Mouse (Mus musculus) fibroblast of lung, adult 2 months (primary cell): Measurements from ENCODE around the gene Nfe2.
A peak's percentile ranks its signal among the peaks of the same experiment; 100 is the strongest.
"Not testable (repeated sequence)": the region's sequence is repeated elsewhere in the genome, so short reads cannot be mapped to it uniquely, and the experiment has no call there.

Source experiments
- DNase-seq: peaks from one replicate; pipeline ENCODE4 v3.0.0-alpha.2; 2011; ENCODE audit warnings: low read depth

The Nfe2 gene

DNA sequence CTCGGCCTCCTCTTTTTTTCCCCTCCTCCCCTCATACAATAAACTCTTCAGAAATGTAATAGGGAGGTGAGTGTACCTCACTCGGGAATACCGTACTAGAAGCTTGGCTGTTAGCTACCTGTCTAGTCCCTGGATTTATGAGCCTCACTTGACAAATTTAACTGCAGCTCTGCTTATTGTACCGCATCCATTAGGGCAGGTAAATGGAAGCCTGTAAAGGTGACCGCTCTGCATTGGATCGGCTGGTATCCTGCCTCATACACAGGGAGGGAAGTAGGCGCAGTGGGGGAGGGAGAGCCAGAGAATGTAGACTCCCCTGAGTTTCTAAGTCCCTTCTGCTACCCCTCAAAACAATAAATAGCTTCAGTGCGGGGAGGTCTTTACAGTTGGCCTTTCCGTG is 32.6 kb upstream of the Nfe2 start:
- no peak for DNase-seq

DNA sequence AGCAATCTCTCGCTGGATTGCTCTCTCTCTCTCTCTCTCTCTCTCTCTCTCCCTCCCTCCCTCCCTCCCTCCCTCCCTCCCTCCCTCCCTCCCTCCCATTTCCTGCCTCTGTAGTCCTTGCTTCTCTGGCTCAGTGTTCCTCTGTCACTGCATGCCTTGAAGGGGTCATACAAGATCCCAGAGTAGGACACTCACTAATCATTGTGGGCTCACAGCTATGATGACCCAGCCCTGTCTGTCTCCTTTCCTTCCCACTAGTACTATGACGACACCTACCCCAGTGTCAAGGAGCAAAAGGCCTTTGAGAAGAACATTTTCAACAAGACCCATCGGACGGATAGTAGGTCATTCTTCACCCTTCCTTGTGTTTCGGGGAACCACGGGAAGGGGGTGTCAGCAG is 32.2 kb upstream of the Nfe2 start:
- DNase-seq = no peak

DNA sequence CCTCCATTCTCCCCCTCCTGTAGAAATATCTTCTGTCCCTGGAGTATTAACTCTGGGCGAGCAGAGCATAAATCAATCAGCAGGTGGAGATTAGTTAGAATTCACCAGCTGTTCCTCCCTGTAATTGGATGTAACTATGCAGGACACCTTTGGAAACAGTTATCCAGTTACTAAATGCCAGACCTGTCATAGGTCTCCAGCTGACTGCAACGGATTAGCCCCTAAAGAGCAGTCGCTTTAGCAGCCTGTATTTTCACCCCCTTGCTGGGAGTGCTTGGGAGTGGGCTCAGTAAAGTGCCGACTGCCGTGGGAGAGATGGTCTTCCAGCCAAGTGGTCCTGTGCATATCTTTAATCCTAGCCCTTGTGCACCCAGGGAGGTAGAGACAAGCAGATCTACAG is 31.4 kb upstream of the Nfe2 start:
- DNase-seq = no peak

DNA sequence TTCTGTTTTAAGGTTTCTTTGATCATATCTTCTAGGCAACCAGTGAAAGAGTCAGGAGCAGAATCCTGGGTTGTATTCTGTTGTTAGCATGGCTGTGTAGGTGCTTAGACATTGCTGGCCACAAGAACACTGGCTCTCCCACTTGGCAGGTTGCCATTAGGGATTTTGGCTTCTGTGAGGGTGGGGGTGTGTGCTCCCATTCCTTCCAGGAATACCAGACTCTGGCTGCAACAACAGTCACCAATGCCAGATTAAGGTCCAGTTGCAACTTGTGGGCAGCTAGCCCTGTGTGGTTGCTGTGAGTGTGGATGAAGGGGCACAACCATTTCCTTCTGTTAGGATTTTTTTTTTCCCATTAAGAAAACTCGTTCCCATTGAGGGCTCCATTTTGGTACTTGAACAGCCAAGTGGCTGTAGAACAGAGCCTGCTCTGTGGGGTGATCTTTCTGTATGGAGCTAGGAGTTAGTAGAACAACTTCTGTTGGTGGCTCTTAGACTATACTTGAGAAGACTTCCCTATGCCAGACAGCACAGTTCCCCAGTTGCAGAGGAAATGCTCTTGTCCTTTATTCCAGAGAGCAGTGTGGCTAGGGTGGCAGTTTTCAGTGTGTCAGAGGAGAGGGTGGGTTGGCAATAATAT is 27.7 kb upstream of the Nfe2 start:
- peak; percentile 89 for DNase-seq

DNA sequence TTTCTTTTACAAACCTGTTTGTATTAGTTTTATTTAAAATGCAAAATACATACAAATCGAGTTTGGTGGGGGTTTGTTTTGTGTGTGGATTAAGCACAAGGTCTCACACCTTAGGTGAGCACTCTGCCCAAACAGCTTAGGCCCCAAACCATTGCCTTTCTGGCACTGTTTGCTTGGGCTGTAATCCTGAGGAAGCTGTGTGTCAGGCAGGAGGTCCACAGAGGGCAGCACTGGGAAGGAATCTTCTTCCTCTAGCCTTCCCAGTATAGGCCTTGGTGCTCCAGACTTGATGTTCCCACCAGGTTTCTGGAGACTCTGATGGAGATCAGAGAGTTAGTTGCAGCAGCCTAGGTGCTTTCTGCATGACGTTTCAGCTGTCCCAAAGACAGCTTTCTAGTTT is 26.4 kb upstream of the Nfe2 start:
- DNase-seq = no peak

DNA sequence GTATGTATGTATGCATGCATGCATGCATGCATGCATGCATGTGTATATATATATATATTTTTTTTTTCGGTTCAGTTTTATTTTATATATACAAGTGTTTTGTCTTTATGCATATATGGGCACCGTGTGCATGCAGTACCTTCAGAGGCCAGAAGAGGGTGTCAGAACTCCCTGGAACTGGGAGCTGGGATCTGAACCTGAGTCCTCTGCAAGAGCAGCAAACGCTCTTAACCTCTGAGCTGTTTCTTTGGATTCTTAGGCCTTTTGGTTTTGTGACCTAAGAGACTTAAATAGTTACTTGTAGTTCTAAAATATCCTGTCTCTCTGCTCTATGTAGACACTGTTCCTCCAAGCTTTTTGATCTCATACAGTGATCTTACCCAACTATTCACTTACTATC is 25.9 kb upstream of the Nfe2 start:
- DNase-seq = no peak

DNA sequence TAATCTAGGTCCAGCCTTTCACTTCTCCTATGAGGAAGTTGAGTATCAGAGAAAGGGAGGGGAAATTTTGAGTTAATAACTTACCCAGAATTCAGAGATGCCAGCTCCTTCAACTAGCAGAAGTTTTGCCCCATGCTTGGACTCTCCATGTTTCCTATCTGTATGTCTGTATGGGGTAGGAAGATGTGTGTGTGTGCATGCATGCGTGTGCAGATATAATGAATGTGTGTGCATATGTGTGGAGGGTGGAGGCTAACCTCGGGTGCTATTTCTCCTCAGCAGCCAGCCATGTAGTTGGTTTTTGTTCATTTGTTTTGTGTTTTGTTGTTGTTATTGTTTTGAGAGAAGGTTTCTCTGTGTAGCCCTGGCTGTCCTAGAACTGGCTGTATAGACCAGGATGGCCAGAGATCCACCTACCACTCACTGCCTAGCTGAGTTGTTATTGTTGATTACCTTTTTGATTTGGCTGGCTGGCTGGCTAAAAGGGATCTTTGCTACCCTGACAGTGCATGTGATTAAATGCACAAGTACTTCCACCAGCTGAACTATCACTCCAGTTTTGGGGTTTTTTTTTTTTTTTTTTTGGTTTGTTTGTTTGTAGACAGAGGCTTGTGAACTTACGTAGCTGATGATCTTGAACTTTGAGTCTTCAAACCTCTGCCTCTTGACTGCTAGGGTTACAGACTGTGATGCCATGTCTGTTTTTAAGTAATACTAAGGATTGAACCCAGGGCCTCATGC is 23.4 kb upstream of the Nfe2 start:
- DNase-seq = no peak

DNA sequence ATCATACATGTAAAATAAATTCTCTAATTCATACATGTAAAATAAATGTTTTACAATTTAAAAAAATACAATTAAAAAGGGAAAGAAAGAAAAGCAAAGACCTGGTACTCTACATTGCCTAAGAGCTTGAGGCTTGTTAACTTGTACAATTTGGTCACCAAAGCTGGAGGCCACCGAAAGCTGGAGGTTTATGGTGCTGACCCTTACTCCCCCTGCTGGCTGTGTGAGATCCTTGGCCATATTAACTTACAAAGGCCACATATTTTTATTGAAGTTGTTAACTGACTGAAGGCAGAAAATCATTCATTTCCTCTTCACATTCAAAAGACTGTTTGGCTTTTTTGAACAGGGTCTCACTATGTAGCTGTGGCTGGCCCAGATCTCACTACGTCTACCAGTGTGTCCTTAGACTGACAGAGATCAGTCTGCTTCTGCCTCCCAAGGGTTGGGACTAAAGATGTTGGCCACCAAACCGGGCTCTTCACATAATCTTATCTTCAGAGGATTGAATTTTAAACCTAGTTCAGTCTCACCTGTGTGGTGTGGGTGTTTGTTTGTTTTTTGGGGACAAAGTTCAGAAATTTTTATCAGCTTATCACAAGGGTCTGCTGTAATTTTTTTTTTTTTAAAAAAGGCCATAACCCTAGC is 22.7 kb upstream of the Nfe2 start:
- no peak for DNase-seq

DNA sequence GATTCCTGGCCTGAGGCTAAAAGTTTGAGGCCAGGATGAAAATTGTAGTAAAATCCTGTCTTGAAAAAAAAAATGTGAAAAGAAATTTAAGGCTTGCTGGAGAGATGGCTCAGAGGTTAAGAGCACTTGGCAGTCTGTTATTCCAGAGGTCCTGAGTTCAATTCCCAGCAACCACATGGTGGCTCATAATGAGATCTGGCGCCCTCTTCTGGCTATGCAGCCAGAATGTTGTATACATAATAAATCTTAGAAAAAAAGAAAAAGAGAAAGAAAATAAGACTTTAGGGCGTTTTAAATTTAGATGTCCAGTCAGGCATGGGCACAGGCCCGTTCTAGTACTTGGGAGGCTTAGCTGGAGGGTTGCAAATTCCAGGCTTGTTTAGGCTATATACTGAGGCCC is 21.5 kb upstream of the Nfe2 start:
- DNase-seq = no peak

DNA sequence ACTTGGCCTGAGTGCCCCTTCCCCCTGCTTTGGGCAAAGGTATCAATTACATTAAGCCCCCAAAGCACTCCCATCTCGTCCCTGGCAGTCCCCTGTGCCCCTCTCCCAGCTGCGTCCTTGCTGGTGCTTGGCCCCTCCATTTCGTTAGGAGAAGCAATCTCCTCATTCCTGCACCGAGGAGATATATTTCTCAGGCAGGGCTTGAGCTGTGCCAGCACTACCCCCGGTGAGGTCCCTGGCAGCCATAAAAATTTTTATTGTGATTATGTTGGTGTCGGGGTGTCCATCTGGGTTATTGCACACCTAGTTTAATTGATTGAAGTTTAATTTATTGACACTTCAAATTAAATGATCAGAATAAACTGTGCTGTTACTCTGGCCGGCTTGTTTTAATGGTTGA is 19.7 kb upstream of the Nfe2 start:
- DNase-seq = no peak

DNA sequence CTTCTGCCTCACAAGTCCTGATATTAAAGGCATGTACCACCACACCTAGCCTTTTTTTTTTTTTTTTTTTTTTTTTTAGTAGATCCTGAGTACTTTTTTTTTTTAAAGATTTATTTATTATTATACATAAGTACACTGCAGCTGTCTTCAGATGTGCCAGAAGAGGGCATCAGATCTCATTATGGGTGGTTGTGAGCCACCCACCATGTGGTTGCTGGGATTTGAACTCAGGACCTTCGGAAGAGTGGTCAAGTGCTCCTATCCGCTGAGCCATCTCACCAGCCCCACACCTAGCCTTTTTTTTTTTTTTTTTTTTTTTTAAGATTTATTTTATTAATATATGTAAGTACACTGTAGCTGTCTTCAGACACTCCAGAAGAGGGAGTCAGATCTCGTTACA is 17.7 kb upstream of the Nfe2 start:
- not testable (repeated sequence) for DNase-seq

DNA sequence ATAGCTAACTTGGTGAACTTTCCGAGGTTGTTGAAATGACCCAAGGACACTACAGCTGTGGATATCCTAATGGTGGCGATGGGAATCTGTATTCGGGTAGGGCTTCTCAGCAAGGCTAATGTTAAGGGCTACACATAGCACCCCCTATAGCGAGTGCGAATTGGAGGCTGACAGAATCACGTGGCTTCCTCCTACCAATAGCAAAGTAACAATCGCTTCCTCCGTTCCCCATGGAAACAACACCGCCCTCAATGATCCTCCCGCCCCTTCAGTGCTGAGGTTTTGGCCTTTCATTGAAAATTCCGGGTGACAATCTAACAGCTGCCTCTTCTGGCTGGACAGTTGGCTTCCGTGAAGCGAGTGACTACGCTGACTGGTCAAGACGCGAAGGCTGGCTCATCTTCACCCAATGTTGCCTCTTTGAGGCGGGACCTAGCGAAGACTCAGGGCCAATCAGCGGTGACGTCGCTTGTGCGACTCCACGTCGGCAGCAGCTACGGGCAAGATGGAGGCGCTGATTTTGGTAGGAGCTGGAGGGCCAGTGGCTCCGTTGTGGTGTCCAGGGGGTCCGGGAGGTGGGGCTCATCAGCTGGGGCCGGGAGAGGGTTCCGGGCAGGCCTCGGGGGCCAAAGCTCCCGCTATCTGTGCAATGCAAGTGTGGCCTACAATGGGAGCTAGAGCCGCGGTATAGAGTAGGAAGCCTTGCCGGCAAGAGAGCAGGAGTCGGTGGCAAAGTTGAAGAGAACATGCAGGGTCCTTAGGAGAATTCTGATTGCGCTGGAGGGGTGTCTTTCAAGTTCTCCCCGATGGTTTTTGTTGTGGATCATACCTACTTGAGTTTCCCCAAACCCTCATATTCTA is 14.4 kb upstream of the Nfe2 start, which contains the start of gene Copz1:
Gene Copz1, plus strand, starts transcription at position 296 of the 861 bp plus-strand sequence.
- DNase-seq = peak; percentile 100

DNA sequence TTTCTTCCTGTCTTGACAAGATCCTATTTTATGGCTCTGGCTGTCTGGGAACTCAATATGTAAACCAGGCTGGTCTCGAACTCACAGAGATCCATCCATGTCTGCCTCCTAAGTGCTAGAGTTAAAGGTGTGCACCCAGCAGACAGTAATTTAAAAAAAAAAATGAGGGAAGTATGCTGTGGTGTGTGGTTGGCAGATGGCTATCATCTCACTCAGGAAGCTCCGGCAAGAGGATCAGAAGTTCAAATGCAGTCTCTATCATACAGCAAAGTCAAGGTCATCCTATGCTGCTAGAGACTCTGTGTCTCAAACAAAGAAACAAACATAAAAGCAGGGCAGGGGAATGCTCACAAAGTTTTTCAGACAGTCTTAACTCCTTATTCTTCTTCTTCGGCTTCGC is 10.7 kb upstream of the Nfe2 start:
- no peak for DNase-seq

DNA sequence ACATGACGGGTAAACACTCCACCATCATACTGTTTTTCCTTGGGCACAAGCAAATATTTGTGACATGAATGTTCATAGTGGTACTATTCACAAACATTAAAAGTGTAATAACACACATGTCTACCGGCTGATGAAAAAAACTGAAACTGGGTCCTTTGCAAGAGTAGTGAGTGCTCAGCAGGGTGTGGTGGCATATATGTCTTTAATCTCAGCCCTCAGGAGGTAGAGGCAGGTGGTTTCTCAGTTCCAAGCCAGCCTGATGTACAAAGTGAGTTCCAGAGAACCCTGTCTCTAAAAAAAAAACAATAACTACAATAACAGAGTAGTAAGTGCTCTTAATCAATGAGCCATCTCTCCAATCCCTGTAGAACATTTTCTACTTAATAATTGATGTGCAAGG is 6.6 kb upstream of the Nfe2 start:
- no peak for DNase-seq

DNA sequence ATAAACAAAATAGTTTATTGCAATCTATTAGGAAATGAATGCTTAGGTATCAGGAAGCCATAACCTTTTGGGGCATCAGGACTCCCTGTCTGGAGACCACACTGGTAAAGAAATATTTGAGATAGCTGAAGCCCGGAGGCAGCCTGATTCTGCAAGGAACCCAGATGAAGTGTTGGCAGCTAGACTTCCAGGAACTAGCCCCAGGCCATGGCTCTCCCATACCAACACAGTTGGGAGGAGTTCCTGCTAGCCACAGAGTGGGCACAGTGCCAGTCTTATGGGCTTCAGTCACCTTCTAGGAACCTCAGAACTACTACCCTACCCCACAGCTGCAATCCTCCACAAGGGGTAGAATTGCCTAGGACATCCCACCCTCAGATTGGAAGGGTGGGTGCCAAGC is 1.8 kb upstream of the Nfe2 start:
- no peak for DNase-seq

DNA sequence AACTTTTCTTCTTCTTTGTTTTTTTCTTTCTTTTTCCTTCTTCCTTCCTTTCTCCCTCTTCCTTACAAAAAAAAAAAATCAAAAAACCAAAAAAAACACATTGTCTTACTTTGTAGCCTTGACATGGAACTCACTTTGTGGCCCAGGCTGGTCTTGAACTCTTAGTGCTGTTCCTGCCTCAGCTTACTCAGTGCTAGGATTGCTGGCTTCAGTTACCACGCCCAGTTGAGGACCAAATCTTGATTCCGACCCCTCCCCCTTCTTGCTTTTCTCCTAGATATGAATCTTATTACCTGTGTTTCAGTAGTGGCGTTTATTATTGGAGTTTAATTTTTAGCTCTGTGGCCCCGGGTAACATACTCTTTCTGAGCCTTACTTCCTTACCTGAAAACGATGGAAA is 959 bp upstream of the Nfe2 start:
- no peak for DNase-seq

DNA sequence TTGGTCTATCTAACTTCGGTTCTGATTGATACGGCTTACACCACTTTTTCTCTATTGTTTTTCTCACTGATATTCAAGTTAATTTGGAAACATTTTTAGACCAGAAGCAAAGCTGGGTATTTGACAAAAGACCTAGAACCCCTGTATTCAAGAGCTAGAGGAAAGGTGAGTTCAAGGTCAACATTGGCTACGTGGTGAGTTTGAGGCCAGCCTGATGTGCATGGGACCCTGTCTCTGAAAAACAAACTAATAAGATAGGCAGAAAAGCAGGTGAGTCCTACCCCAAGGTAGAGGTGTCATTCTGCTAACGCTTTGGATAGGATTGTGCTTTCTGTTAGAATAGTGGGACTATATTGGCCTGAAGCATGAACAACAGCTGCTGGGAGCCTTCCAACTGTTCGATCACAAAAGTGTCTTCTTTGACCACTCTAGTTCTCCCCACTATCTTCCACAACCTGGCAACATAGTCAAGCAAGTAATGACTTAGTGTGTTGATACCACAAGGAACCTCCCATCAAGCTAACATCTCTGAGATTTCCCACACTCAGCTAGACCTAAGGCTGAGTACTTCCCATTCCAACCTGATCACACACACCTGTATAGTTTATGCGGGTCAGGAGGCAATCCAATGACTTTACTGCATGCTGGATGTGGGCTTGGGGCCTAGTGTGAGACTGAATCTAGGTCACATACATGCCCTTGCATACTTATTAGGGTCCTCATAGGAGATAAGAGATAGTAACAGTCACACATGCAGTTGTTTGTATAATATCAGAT is 1.8 kb downstream of the Nfe2 start:
- no peak for DNase-seq

DNA sequence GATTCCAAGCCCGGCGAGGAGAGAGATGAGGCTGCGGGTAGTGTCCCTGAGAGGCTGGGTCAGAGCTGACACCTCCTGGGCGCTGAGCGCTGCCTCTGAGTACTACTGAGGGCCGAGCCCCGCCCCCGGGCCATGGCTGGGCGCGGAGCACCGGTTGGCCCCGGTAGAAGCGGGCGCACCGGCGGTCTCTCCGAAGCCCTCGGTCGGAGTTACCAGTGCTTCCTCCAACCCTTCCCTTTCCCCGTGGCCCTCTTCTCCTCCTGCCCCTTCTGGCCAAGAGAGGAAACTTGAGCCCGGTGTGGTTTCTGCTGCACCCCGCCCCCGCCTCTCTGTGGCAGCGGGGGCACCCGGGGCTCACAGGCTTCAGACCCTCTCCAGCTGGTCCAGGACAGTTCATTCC is 3.0 kb downstream of the Nfe2 start:
- DNase-seq = no peak

DNA sequence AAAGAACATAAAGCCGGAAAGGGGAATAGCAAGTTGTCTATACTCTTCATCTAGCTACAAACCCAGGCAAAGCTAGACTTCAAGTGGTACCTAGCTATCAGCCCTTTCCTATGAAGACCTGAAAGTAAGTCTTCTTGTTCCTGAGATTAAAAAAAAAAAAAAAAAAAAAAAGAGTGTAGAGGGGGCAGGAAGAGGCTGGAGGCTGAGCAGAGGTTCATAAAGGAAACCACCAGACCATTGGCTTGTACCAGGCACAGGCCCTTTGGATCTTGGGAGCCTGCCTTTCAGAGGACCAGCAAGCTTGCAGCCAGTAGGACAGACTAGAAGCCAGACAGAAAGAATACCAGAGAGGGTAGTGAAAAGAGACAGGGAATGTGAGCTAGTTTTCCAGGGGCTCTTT is 4.9 kb downstream of the Nfe2 start:
- no peak for DNase-seq

DNA sequence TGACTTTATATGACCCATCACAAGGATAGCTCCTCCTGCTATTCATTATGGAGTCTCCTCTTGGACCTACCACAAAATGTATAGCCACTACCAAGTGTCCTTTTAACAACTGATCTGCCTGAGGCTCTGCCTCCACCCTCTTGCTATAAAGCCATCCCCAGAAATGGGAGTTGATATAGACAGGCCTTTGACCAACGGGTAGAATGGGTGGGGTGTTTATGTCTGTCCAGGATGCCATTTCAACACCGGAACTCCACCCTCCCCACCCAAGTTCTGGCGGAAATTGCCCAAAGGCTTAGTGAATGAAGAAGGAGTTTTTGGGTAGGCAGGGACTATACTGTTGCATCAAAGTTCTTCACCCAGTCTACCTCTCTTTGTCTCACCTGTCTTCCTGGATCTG is 5.5 kb downstream of the Nfe2 start:
- DNase-seq = no peak

DNA sequence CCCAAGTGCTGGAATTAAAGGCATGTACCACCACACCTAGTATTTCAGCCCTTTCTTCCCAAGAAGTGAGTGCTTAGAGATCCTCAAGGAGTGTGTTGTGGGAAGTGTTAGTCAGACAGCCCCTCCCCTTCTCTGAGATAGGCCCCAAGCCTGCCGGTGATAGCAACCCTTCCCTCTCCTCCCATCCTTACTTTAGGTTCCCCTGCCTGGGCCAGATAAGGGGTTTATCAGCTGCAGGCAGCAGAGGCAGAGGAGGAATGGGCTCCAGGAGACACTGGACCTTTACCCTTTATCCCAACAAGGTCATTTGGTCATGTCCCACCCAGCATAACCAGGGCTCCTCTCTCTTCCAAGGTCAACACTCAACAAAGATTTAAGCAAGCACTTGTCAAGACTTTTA is 6.6 kb downstream of the Nfe2 start:
- no peak for DNase-seq
